Mouse (Mus musculus) ES-CJ7 (cell line): ENCODE measurements around the gene Vwa3a.
A peak's percentile ranks its signal among the peaks of the same experiment; 100 is the strongest.

Experiments
- DNase-seq: peaks from one replicate; pipeline ENCODE4 v3.0.0; 2011; ENCODE audit warnings: low read depth, low spot score

Vwa3a gene

GRCm38 (mm10) chr7:120739018-120739417 lies at the start of gene Vwa3a:
Gene Vwa3a (plus strand): TSS chr7:120739318.
- DNase-seq: no peak

- DNase-seq: peak; percentile 68
Measured at GRCm38 (mm10) chr7:120690634-120691033, 48.5 kb upstream of the Vwa3a start.

- DNase-seq: no peak
Measured at GRCm38 (mm10) chr7:120693831-120694375, 45.2 kb upstream of the Vwa3a start.

GRCm38 (mm10) chr7:120695196-120695595 lies 43.9 kb upstream of the Vwa3a start:
- peak; percentile 44 for DNase-seq

- peak; percentile 59 for DNase-seq
Measured at GRCm38 (mm10) chr7:120695641-120696040, 43.5 kb upstream of the Vwa3a start.

- DNase-seq: peak; percentile 64
Measured at GRCm38 (mm10) chr7:120696331-120696730, 42.8 kb upstream of the Vwa3a start.

GRCm38 (mm10) chr7:120699586-120699985 lies 39.5 kb upstream of the Vwa3a start:
- no peak for DNase-seq

- DNase-seq: no peak
Measured at GRCm38 (mm10) chr7:120703888-120704287, 35.2 kb upstream of the Vwa3a start.

GRCm38 (mm10) chr7:120712071-120712470 lies 27.0 kb upstream of the Vwa3a start:
- no peak for DNase-seq

- no peak for DNase-seq
Measured at GRCm38 (mm10) chr7:120713225-120713624, 25.9 kb upstream of the Vwa3a start.

- peak; percentile 76 for DNase-seq
Measured at GRCm38 (mm10) chr7:120713951-120714350, 25.2 kb upstream of the Vwa3a start.

GRCm38 (mm10) chr7:120717261-120717660 lies 21.9 kb upstream of the Vwa3a start:
- DNase-seq: no peak

- DNase-seq: no peak
Measured at GRCm38 (mm10) chr7:120721051-120721450, 18.1 kb upstream of the Vwa3a start.

GRCm38 (mm10) chr7:120721456-120721855 lies 17.7 kb upstream of the Vwa3a start:
- DNase-seq: no peak

GRCm38 (mm10) chr7:120722063-120722462 lies 17.1 kb upstream of the Vwa3a start:
- DNase-seq: no peak

GRCm38 (mm10) chr7:120722839-120723278 lies 16.3 kb upstream of the Vwa3a start:
- no peak for DNase-seq

- peak; percentile 58 for DNase-seq
Measured at GRCm38 (mm10) chr7:120727581-120727980, 11.5 kb upstream of the Vwa3a start.

GRCm38 (mm10) chr7:120729635-120730034 lies 9.5 kb upstream of the Vwa3a start:
- no peak for DNase-seq

GRCm38 (mm10) chr7:120732906-120733305 lies 6.2 kb upstream of the Vwa3a start:
- DNase-seq: no peak

GRCm38 (mm10) chr7:120739558-120740101 lies 512 bp downstream of the Vwa3a start:
- DNase-seq: peak; percentile 79

- no peak for DNase-seq
Measured at GRCm38 (mm10) chr7:120743366-120744351, 4.5 kb downstream of the Vwa3a start.

GRCm38 (mm10) chr7:120744606-120745005 lies 5.5 kb downstream of the Vwa3a start:
- no peak for DNase-seq
